Mouse (Mus musculus): ENCODE measurements around the gene Stra6. TPM values are rescaled to one million over a fixed set of nuclear protein-coding genes. Genes with fewer than 3 reads are reported as not detected.

Stra6 gene
- polyA plus RNA-seq, 1 experiment from 2014 or later: 53.7 TPM

- peak; percentile 42 for DNase-seq (ENCODE audit: low spot score)
- Histone ChIP-seq H3K36me3 (ENCODE audit: control insufficient read depth, insufficient read depth, low read length) (no peaks in the 10 kb centered on the region), H3K4me3 (ENCODE audit: low read depth, low read length) (peak overlapping the region; percentile 15), H3K4me1 (ENCODE audit: control insufficient read depth, insufficient read depth, low read length) (peaks cover 46% of the 10 kb centered on the region), H3K4me2 (ENCODE audit: low read depth, severe bottlenecking) (peak overlapping the region; percentile 41), H3K27me3 (ENCODE audit: control insufficient read depth, insufficient read depth, low read length) (peaks cover 91% of the 10 kb centered on the region), H3K9ac (ENCODE audit: low read length) (no peak overlapping the region), H3K27ac (replicated peaks; ENCODE audit: low read depth, low read length) (no peak overlapping the region), H3K9me3 (ENCODE audit: control insufficient read depth, low read length) (no peaks in the 10 kb centered on the region)
- WGBS: 2% methylated on average over 38 of the region's 38 CpGs
- no peak for ATAC-seq (ENCODE audit: insufficient number of reproducible peaks, low FRiP score, low TSS enrichment, low read depth)
These were observed 135.3 kb downstream of the Stra6 start for GRCm38 (mm10) chr9:58198801-58199371.

GRCm38 (mm10) chr9:58199381-58200269 is 136.0 kb downstream of the Stra6 start:
- under 1% methylated on average over 41 of the region's 41 CpGs for WGBS
- ATAC-seq (ENCODE audit: insufficient number of reproducible peaks, low FRiP score, low TSS enrichment, low read depth): no peak
- Histone ChIP-seq H3K4me1 (ENCODE audit: control insufficient read depth, insufficient read depth, low read length) (peaks cover 46% of the 10 kb centered on the region), H3K27me3 (ENCODE audit: control insufficient read depth, insufficient read depth, low read length) (peaks cover 89% of the 10 kb centered on the region), H3K27ac (replicated peaks; ENCODE audit: low read depth, low read length) (no peak overlapping the region), H3K9me3 (ENCODE audit: control insufficient read depth, low read length) (no peaks in the 10 kb centered on the region), H3K9ac (ENCODE audit: low read length) (no peak overlapping the region), H3K4me2 (ENCODE audit: low read depth, severe bottlenecking) (peak overlapping the region; percentile 41), H3K4me3 (ENCODE audit: low read depth, low read length) (peak overlapping the region; percentile 15), H3K36me3 (ENCODE audit: control insufficient read depth, insufficient read depth, low read length) (no peaks in the 10 kb centered on the region)
- peak; percentile 55 for DNase-seq (ENCODE audit: low spot score)

- no peak for ATAC-seq (ENCODE audit: insufficient number of reproducible peaks, low FRiP score, low TSS enrichment, low read depth)
- no peaks in the 10 kb centered on the region for H3K9me3 ChIP-seq (ENCODE audit: control insufficient read depth, low read length)
- peaks cover 46% of the 10 kb centered on the region for H3K4me1 ChIP-seq (ENCODE audit: control insufficient read depth, insufficient read depth, low read length)
- no peak for DNase-seq (ENCODE audit: low spot score)
- H3K4me3 ChIP-seq (ENCODE audit: low read depth, low read length): no peak overlapping the region
- no peak overlapping the region for H3K9ac ChIP-seq (ENCODE audit: low read length)
- no peak overlapping the region for H3K4me2 ChIP-seq (ENCODE audit: low read depth, severe bottlenecking)
- 9% methylated on average over 11 of the region's 11 CpGs for WGBS
- H3K36me3 ChIP-seq (ENCODE audit: control insufficient read depth, insufficient read depth, low read length): no peaks in the 10 kb centered on the region
- peaks cover 87% of the 10 kb centered on the region for H3K27me3 ChIP-seq (ENCODE audit: control insufficient read depth, insufficient read depth, low read length)
- no peak overlapping the region for H3K27ac ChIP-seq (replicated peaks; ENCODE audit: low read depth, low read length)
These were observed 136.9 kb downstream of the Stra6 start for GRCm38 (mm10) chr9:58200270-58201090.

GRCm38 (mm10) chr9:58201091-58201842 is 137.7 kb downstream of the Stra6 start:
- Histone ChIP-seq H3K9me3 (ENCODE audit: control insufficient read depth, low read length) (no peaks in the 10 kb centered on the region), H3K4me2 (ENCODE audit: low read depth, severe bottlenecking) (no peak overlapping the region; the same call in 1 of the 2 replicates), H3K36me3 (ENCODE audit: control insufficient read depth, insufficient read depth, low read length) (no peaks in the 10 kb centered on the region), H3K27me3 (ENCODE audit: control insufficient read depth, insufficient read depth, low read length) (peaks cover 79% of the 10 kb centered on the region), H3K4me3 (ENCODE audit: low read depth, low read length) (0 out of 2 replicates have a peak overlapping the region, but pooled peaks have one; percentile 3), H3K27ac (replicated peaks; ENCODE audit: low read depth, low read length) (no peak overlapping the region), H3K4me1 (ENCODE audit: control insufficient read depth, insufficient read depth, low read length) (peaks cover 38% of the 10 kb centered on the region), H3K9ac (ENCODE audit: low read length) (no peak overlapping the region)
- DNase-seq (ENCODE audit: low spot score): peak; percentile 40
- ATAC-seq (ENCODE audit: insufficient number of reproducible peaks, low FRiP score, low TSS enrichment, low read depth): no peak
- 2% methylated on average over 24 of the region's 24 CpGs for WGBS

GRCm38 (mm10) chr9:58201861-58202549 is 138.4 kb downstream of the Stra6 start:
- H3K9ac ChIP-seq (ENCODE audit: low read length): no peak overlapping the region
- no peaks in the 10 kb centered on the region for H3K9me3 ChIP-seq (ENCODE audit: control insufficient read depth, low read length)
- peaks cover 72% of the 10 kb centered on the region for H3K27me3 ChIP-seq (ENCODE audit: control insufficient read depth, insufficient read depth, low read length)
- no peaks in the 10 kb centered on the region for H3K36me3 ChIP-seq (ENCODE audit: control insufficient read depth, insufficient read depth, low read length)
- DNase-seq (ENCODE audit: low spot score) (peak; percentile 52), ATAC-seq (ENCODE audit: insufficient number of reproducible peaks, low FRiP score, low TSS enrichment, low read depth) (no peak)
- H3K27ac ChIP-seq (replicated peaks; ENCODE audit: low read depth, low read length): no peak overlapping the region
- no peak overlapping the region; the same call in 1 of the 2 replicates for H3K4me2 ChIP-seq (ENCODE audit: low read depth, severe bottlenecking)
- 0 out of 2 replicates have a peak overlapping the region, but pooled peaks have one; percentile 3 for H3K4me3 ChIP-seq (ENCODE audit: low read depth, low read length)
- under 1% methylated on average over 37 of the region's 37 CpGs for whole genome bisulfite sequencing
- peaks cover 31% of the 10 kb centered on the region for H3K4me1 ChIP-seq (ENCODE audit: control insufficient read depth, insufficient read depth, low read length)

- no peak overlapping the region for H3K4me3 ChIP-seq (ENCODE audit: low read depth, low read length)
- 4% methylated on average over 14 of the region's 14 CpGs for WGBS
- peaks cover 28% of the 10 kb centered on the region for H3K4me1 ChIP-seq (ENCODE audit: control insufficient read depth, insufficient read depth, low read length)
- H3K4me2 ChIP-seq (ENCODE audit: low read depth, severe bottlenecking): no peak overlapping the region
- H3K9me3 ChIP-seq (ENCODE audit: control insufficient read depth, low read length): no peaks in the 10 kb centered on the region
- DNase-seq (ENCODE audit: low spot score): no peak
- no peaks in the 10 kb centered on the region for H3K36me3 ChIP-seq (ENCODE audit: control insufficient read depth, insufficient read depth, low read length)
- ATAC-seq (ENCODE audit: insufficient number of reproducible peaks, low FRiP score, low TSS enrichment, low read depth): no peak
- peaks cover 63% of the 10 kb centered on the region for H3K27me3 ChIP-seq (ENCODE audit: control insufficient read depth, insufficient read depth, low read length)
- H3K9ac ChIP-seq (ENCODE audit: low read length): no peak overlapping the region
- H3K27ac ChIP-seq (replicated peaks; ENCODE audit: low read depth, low read length): no peak overlapping the region
These were observed 139.3 kb downstream of the Stra6 start for GRCm38 (mm10) chr9:58202676-58203453.
